Mouse (Mus musculus) kidney, adult 18-20 months (tissue): ENCODE measurements around the gene Ubald2.
A peak's percentile ranks its signal among the peaks of the same experiment; 100 is the strongest.
"Not testable (repeated sequence)": the region's sequence is repeated elsewhere in the genome, so short reads cannot be mapped to it uniquely, and the experiment has no call there.

Experiments
- DNase-seq: peaks from one replicate; pipeline ENCODE4 v3.0.0; 2021

Ubald2 gene

DNA sequence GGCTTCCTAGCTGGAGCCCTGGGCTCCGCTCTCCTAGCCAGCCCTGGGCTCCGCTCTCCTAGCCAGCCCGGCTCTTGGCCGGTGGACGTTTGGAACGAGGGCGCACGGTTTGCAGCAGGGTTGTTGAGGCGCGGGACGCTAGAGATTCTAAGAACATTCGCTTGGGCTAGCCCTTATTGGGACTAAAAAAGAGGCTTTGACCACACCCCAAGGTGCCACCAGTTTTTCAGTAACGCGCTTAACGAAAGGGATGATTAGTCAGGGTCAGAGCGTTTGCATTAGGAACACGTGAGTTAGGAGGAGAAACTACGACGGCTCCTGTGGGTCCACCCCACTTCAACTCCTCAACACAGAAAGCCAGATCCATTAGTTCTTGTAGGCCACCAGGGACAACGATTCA, 32.2 kb downstream of the Ubald2 start, which contains the start of gene Qrich2:
Gene Qrich2 (minus strand): TSS at position 101 of the 400 bp plus-strand sequence.
- no peak for DNase-seq

DNA sequence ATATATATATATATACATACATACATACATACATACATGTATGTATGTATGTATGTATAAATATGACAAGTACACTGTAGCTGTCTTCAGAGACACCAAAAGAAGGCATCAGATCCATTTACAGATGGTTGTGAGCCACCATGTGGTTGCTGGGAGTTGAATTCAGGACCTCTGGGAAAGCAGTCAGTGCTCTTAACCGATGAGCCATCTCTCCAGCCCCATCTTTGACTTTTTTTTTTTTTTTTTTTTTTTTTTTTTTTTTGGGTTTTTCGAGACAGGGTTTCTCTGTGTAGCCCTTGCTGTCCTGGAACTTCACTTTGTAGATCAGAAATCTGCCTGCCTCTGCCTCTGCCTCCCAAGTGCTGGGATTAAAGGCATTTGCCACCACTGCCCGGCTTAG, 34.4 kb downstream of the Ubald2 start:
- DNase-seq, result not testable (repeated sequence)

GRCm38 (mm10) chr11:116470249-116470648, 36.4 kb downstream of the Ubald2 start:
- peak; percentile 34 for DNase-seq

- DNase-seq, result no peak
These were observed 37.0 kb downstream of the Ubald2 start for GRCm38 (mm10) chr11:116470896-116471295.

GRCm38 (mm10) chr11:116472275-116472674, 38.4 kb downstream of the Ubald2 start:
- no peak for DNase-seq

DNA sequence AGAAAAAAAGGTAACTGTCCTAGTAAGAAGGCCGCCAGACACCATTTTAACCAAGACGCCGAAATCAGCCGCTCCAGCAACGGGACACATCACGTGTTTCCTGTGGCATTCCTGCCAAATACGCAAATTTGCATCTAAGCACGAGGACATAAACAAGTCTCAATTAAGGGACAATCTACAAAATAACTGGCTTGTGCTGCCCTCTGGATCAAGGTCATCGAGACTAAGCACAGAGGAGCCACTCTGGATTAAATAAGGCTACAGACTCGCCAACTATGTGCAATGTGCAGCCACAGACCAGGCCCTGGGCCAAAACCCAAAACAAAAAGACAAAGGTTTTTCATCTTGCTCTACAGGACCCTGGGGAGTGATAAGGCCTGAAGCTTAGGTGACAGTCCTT, 42.1 kb downstream of the Ubald2 start:
- DNase-seq, result peak; percentile 50

DNA sequence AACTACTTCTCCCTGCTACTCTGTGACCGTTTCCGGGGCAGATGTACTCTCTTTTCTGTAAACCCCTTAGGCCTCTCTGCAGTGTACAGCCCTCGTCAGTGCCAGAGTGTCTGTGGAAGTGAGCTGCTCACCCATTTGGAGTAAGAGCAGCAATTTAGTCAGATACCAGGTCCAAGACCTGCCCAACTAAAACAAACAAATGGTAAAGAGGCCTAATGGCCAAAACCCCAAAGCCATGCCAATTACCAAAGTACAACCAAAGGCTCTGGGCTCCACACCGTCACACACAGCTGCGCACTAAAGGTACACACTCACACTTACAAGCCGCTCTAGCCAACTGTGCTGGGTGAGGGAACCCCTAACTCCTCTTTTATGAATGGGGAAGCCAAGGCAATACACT, 42.8 kb downstream of the Ubald2 start:
- no peak for DNase-seq

DNA sequence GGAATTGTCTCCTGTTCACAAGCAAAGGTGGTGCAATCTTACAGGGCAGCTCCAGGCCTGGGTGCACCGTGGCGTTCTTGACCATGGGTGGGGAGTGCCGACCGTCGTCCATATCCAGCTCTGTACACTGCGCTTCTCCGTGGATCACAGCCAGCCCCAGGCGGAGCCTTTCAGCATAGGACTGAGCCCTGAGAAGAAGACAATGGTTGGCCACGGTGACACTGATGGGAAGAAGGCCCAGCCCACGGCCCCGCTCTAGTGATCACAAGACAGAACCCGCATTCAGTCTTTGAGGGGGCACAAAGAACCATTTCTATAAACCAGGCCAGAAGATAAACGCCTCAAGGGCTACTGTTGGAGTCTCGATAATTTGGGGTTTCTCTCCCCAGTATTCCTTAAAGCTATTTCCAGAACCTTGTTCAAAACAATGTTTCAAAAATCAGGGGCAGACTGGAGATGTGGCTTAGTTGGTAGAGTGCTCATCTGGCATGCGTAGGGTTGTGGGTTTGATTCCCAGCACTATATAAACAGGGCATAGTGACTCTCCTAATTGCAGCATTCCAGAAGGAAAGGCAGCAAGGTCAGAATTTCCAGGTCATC, 43.4 kb downstream of the Ubald2 start:
- no peak for DNase-seq

DNA sequence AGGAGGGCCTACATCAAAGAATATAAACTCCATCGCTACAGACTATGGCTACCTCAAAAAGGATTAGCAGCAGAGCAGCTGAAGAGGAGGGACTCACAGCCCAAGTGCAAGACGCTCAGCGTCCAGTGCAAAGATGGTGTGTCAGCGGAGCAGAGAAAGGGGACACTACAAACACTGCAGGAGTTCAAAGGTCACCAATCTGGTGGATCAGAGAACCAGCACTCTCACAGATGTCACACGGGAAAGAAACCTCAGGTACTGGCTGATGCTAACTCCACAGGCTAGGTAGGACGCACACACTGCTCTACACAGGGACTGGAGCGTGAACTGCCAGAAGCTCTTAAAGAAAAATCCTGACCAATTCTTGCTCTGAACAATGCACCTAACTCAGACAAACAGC, 45.1 kb downstream of the Ubald2 start:
- DNase-seq, result no peak

GRCm38 (mm10) chr11:116479832-116480231, 45.9 kb downstream of the Ubald2 start:
- no peak for DNase-seq

GRCm38 (mm10) chr11:116480975-116481374, 47.1 kb downstream of the Ubald2 start:
- no peak for DNase-seq

DNA sequence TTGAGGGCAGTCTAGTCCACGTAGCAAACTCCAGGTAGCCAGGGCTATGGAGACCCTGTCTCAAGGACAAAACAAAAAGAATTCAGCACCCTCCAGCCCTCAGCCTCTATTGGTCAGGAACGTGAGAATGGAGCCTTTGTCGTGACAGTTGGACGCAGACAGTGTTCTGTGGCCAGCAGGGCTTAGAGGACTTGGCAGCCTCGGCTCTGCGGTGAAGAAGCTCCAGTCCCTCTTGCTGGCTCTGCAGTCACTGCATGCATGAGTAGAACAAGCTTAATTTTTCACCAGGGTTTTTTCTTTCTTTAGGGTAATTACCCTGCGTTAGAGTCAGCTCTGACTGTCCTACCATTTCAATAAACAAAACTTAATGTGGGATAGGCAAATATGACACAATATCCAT, 47.9 kb downstream of the Ubald2 start:
- no peak for DNase-seq

DNA sequence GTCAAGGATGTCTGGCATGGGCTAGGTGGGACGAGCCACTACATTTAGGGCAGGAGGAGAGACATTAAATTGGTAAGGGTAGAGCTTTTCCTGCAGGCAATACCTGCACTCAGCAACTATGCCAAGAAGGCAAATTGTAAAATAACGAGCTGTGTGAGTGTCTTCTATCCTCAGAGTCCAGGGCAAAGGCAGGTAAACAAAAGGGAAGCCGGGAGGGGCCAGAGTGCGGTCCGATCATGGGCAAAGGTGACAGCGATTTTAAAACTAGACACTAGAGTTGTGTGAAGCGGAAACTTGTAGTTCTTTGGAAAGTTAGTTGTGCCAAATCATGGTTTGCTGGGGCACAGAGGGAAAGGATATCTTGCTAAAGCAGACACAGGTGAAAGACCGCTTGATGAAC, 50.4 kb downstream of the Ubald2 start:
- DNase-seq, result no peak

DNA sequence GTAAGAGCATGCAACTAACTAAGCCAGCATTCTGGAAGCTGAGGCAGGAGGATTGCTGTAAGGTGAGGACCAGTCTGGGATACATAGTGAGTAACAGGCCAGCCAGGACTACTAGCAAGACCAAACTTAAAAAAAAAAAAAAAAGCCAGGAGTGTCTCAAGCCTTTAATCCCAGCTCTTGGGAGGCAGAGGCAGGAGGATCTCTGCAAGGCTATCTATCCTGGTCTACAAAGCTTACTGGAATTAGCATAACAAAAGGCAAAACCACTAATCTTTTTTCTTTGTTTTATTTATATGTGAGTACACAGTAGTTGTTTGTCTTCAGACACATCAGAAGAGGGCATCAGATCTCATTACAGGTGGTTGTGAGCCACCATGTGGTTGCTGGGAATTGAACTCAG, 54.3 kb downstream of the Ubald2 start:
- no peak for DNase-seq
